Mouse (Mus musculus): ENCODE measurements around the gene Itgav. TPM values are rescaled to one million over a fixed set of nuclear protein-coding genes. Genes with fewer than 3 reads are reported as not detected.
A peak's percentile ranks its signal among the peaks of the same experiment; 100 is the strongest.

The Itgav gene
- polyA plus RNA-seq, 1 experiment from 2014 or later: 76.8 TPM

- no peak for ATAC-seq (ENCODE audit: insufficient read depth, low FRiP score)
- no peak overlapping the region for H3K27ac ChIP-seq (ENCODE audit: low read length)
- H3K27me3 ChIP-seq (ENCODE audit: control insufficient read depth, insufficient read depth, low read length): no peaks in the 10 kb centered on the region
- no peaks in the 10 kb centered on the region for H3K9me3 ChIP-seq (replicated peaks; ENCODE audit: control insufficient read depth, low read length)
- no peak overlapping the region for H3K4me3 ChIP-seq (replicated peaks; ENCODE audit: low read length)
- no peaks in the 10 kb centered on the region for H3K36me3 ChIP-seq (ENCODE audit: control insufficient read depth, insufficient read depth, low read length)
- H3K4me1 ChIP-seq (ENCODE audit: control insufficient read depth, insufficient read depth, low read length): peaks cover 11% of the 10 kb centered on the region
- no peak overlapping the region for H3K4me2 ChIP-seq (ENCODE audit: low read depth, low read length)
- no peak overlapping the region for H3K9ac ChIP-seq (ENCODE audit: low read length)
Measured at GRCm38 (mm10) chr2:83722936-83723335, 1.3 kb upstream of the Itgav start.

- ATAC-seq (ENCODE audit: insufficient read depth, low FRiP score): no peak
Measured at GRCm38 (mm10) chr2:83723346-83723745, 851 bp upstream of the Itgav start.

GRCm38 (mm10) chr2:83724827-83725730, 882 bp downstream of the Itgav start:
- 2% methylated on average over 40 of the region's 44 CpGs for WGBS
- Histone ChIP-seq H3K27ac (ENCODE audit: low read length) (peak overlapping the region; percentile 99), H3K9me3 (replicated peaks; ENCODE audit: control insufficient read depth, low read length) (no peaks in the 10 kb centered on the region), H3K4me2 (ENCODE audit: low read depth, low read length) (peak overlapping the region; percentile 70), H3K27me3 (ENCODE audit: control insufficient read depth, insufficient read depth, low read length) (no peaks in the 10 kb centered on the region), H3K4me3 (replicated peaks; ENCODE audit: low read length) (peak overlapping the region; percentile 87), H3K4me1 (ENCODE audit: control insufficient read depth, insufficient read depth, low read length) (peaks cover 27% of the 10 kb centered on the region), H3K9ac (ENCODE audit: low read length) (peak overlapping the region; percentile 98), H3K36me3 (ENCODE audit: control insufficient read depth, insufficient read depth, low read length) (no peaks in the 10 kb centered on the region)
- ATAC-seq (ENCODE audit: insufficient read depth, low FRiP score): peak; percentile 54

More at GRCm38 (mm10) chr2:83723346-83723745, 851 bp upstream of the Itgav start:
- Histone ChIP-seq H3K4me3 (replicated peaks; ENCODE audit: low read length) (peak overlapping the region; percentile 87), H3K27me3 (ENCODE audit: control insufficient read depth, insufficient read depth, low read length) (no peaks in the 10 kb centered on the region), H3K9ac (ENCODE audit: low read length) (peak overlapping the region; percentile 98; the same call in 1 of the 2 replicates), H3K9me3 (replicated peaks; ENCODE audit: control insufficient read depth, low read length) (no peaks in the 10 kb centered on the region), H3K27ac (ENCODE audit: low read length) (peak overlapping the region; percentile 99), H3K4me1 (ENCODE audit: control insufficient read depth, insufficient read depth, low read length) (peaks cover 15% of the 10 kb centered on the region), H3K36me3 (ENCODE audit: control insufficient read depth, insufficient read depth, low read length) (no peaks in the 10 kb centered on the region), H3K4me2 (ENCODE audit: low read depth, low read length) (peak overlapping the region; percentile 70)
- WGBS: 49% methylated on average over 2 of the region's 2 CpGs

GRCm38 (mm10) chr2:83725796-83726195, 1.6 kb downstream of the Itgav start:
- no peak for ATAC-seq (ENCODE audit: insufficient read depth, low FRiP score)
- 58% methylated on average over 4 of the region's 4 CpGs for WGBS
- Histone ChIP-seq H3K4me2 (ENCODE audit: low read depth, low read length) (peak overlapping the region; percentile 70), H3K9me3 (replicated peaks; ENCODE audit: control insufficient read depth, low read length) (no peaks in the 10 kb centered on the region), H3K9ac (ENCODE audit: low read length) (no peak overlapping the region), H3K27me3 (ENCODE audit: control insufficient read depth, insufficient read depth, low read length) (no peaks in the 10 kb centered on the region), H3K4me3 (replicated peaks; ENCODE audit: low read length) (peak overlapping the region; percentile 87), H3K27ac (ENCODE audit: low read length) (no peak overlapping the region), H3K36me3 (ENCODE audit: control insufficient read depth, insufficient read depth, low read length) (no peaks in the 10 kb centered on the region), H3K4me1 (ENCODE audit: control insufficient read depth, insufficient read depth, low read length) (peaks cover 29% of the 10 kb centered on the region)

- H3K4me2 ChIP-seq (ENCODE audit: low read depth, low read length): no peak overlapping the region
- no peak overlapping the region for H3K9ac ChIP-seq (ENCODE audit: low read length)
- H3K36me3 ChIP-seq (ENCODE audit: control insufficient read depth, insufficient read depth, low read length): no peaks in the 10 kb centered on the region
- peaks cover 31% of the 10 kb centered on the region for H3K4me1 ChIP-seq (ENCODE audit: control insufficient read depth, insufficient read depth, low read length)
- peak overlapping the region; percentile 74 for H3K27ac ChIP-seq (ENCODE audit: low read length)
- no peaks in the 10 kb centered on the region for H3K9me3 ChIP-seq (replicated peaks; ENCODE audit: control insufficient read depth, low read length)
- no peak for ATAC-seq (ENCODE audit: insufficient read depth, low FRiP score)
- H3K27me3 ChIP-seq (ENCODE audit: control insufficient read depth, insufficient read depth, low read length): no peaks in the 10 kb centered on the region
- 68% methylated on average over 4 of the region's 4 CpGs for WGBS
- no peak overlapping the region for H3K4me3 ChIP-seq (replicated peaks; ENCODE audit: low read length)
Measured at GRCm38 (mm10) chr2:83728238-83728682, 4.1 kb downstream of the Itgav start.

- no peak overlapping the region for H3K9ac ChIP-seq (ENCODE audit: low read length)
- H3K4me2 ChIP-seq (ENCODE audit: low read depth, low read length): no peak overlapping the region
- no peak overlapping the region for H3K27ac ChIP-seq (ENCODE audit: low read length)
- H3K4me1 ChIP-seq (ENCODE audit: control insufficient read depth, insufficient read depth, low read length): peaks cover 27% of the 10 kb centered on the region
- 50% methylated on average over 5 of the region's 5 CpGs for WGBS
- no peaks in the 10 kb centered on the region for H3K27me3 ChIP-seq (ENCODE audit: control insufficient read depth, insufficient read depth, low read length)
- 0 out of 2 replicates have a peak, but pooled peaks have one; percentile 34 for ATAC-seq (ENCODE audit: insufficient read depth, low FRiP score)
- H3K36me3 ChIP-seq (ENCODE audit: control insufficient read depth, insufficient read depth, low read length): no peaks in the 10 kb centered on the region
- H3K9me3 ChIP-seq (replicated peaks; ENCODE audit: control insufficient read depth, low read length): no peaks in the 10 kb centered on the region
- no peak overlapping the region for H3K4me3 ChIP-seq (replicated peaks; ENCODE audit: low read length)
Measured at GRCm38 (mm10) chr2:83729339-83729738, 5.1 kb downstream of the Itgav start.

- Histone ChIP-seq H3K4me2 (ENCODE audit: low read depth, low read length) (no peak overlapping the region), H3K4me3 (replicated peaks; ENCODE audit: low read length) (no peak overlapping the region), H3K4me1 (ENCODE audit: control insufficient read depth, insufficient read depth, low read length) (peaks cover 22% of the 10 kb centered on the region), H3K9me3 (replicated peaks; ENCODE audit: control insufficient read depth, low read length) (no peaks in the 10 kb centered on the region), H3K27me3 (ENCODE audit: control insufficient read depth, insufficient read depth, low read length) (no peaks in the 10 kb centered on the region), H3K9ac (ENCODE audit: low read length) (no peak overlapping the region), H3K36me3 (ENCODE audit: control insufficient read depth, insufficient read depth, low read length) (no peaks in the 10 kb centered on the region), H3K27ac (ENCODE audit: low read length) (no peak overlapping the region)
- 92% methylated on average over 4 of the region's 4 CpGs for WGBS
- no peak for ATAC-seq (ENCODE audit: insufficient read depth, low FRiP score)
Measured at GRCm38 (mm10) chr2:83732896-83733295, 8.7 kb downstream of the Itgav start.

GRCm38 (mm10) chr2:83733981-83734393, 9.8 kb downstream of the Itgav start:
- no peaks in the 10 kb centered on the region for H3K36me3 ChIP-seq (ENCODE audit: control insufficient read depth, insufficient read depth, low read length)
- H3K4me2 ChIP-seq (ENCODE audit: low read depth, low read length): peak overlapping the region; percentile 36
- H3K27ac ChIP-seq (ENCODE audit: low read length): peak overlapping the region; percentile 30
- peak; percentile 51; the same call in 1 of the 2 replicates for ATAC-seq (ENCODE audit: insufficient read depth, low FRiP score)
- H3K4me3 ChIP-seq (replicated peaks; ENCODE audit: low read length): peak overlapping the region; percentile 17
- H3K4me1 ChIP-seq (ENCODE audit: control insufficient read depth, insufficient read depth, low read length): peaks cover 20% of the 10 kb centered on the region; the same call in 1 of the 2 replicates
- no peaks in the 10 kb centered on the region for H3K27me3 ChIP-seq (ENCODE audit: control insufficient read depth, insufficient read depth, low read length)
- no peak overlapping the region for H3K9ac ChIP-seq (ENCODE audit: low read length)
- 25% methylated on average over 13 of the region's 13 CpGs for WGBS
- H3K9me3 ChIP-seq (replicated peaks; ENCODE audit: control insufficient read depth, low read length): no peaks in the 10 kb centered on the region

GRCm38 (mm10) chr2:83735276-83735675, 11.1 kb downstream of the Itgav start:
- no peak overlapping the region for H3K4me3 ChIP-seq (replicated peaks; ENCODE audit: low read length)
- H3K9me3 ChIP-seq (replicated peaks; ENCODE audit: control insufficient read depth, low read length): no peaks in the 10 kb centered on the region
- peaks cover 19% of the 10 kb centered on the region for H3K4me1 ChIP-seq (ENCODE audit: control insufficient read depth, insufficient read depth, low read length)
- no peak overlapping the region for H3K27ac ChIP-seq (ENCODE audit: low read length)
- no peaks in the 10 kb centered on the region for H3K27me3 ChIP-seq (ENCODE audit: control insufficient read depth, insufficient read depth, low read length)
- ATAC-seq (ENCODE audit: insufficient read depth, low FRiP score): no peak
- no peak overlapping the region for H3K9ac ChIP-seq (ENCODE audit: low read length)
- H3K36me3 ChIP-seq (ENCODE audit: control insufficient read depth, insufficient read depth, low read length): no peaks in the 10 kb centered on the region
- no peak overlapping the region for H3K4me2 ChIP-seq (ENCODE audit: low read depth, low read length)
- 68% methylated on average over 5 of the region's 5 CpGs for WGBS

All from stomach, embryonic 16.5 days (tissue).